Mouse (Mus musculus): ENCODE measurements around the gene Cbfa2t2.

The Cbfa2t2 gene

DNA sequence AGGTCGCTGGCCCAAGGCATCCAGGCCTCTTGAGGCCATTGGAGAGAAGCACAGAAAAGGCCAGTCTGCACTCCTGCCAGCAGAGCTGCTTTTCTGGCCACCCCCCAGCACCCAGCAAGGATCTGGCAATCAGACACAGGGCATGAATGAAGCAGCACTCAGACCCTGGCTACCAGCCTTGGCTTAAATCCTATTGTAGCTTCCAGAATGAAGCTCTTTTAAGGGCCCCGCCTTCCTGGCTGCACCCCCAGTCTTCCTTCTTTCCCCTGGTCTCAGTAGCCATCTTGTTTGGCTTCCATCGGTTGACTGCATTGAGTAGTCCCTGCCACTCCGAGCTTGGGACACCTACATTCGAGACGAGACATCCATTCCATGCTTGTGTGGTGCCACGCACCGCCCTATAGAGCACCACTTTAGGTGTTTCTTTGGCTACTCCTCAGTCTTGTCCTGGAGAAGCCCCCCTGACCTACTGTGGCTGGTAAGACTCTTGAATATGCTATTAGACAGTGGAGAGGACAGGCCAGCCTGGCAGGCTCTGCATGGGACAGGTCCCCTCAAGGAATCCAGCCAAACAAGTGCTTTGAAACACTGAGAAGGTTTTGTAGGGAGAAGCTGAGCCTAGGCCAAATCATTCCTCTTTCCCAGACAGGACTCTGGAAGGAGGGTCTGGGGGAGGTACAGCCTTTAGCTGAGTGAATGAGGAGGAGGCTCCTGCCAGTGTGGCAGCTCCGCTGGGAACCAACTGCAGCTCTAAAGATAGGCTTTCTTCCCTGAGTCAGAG lies 107.5 kb downstream of the Cbfa2t2 start:
- no peak for DNase-seq

DNA sequence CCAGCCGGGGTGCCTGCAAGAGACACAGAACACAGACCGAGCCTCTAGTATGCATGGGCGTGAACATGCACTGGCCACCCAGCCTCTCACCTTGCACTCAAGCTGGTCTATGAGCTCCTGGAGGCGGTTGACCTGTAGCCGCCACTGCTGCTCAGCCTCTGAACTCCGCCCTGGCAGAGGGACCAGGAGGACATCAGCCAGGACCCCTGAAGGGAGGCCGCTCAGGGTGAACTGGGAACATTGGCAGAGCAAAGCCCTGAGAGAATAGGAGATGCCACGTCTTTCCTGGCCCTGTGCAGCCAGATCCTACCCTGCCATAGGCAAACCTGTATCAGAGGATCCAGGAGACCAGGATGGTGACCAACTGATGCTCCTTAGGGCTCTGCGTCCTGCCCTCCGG lies 110.4 kb downstream of the Cbfa2t2 start, which contains the start of gene 1700003F12Rik:
TSS of gene 1700003F12Rik (plus strand) at position 375 of the 400 bp plus-strand sequence.
- DNase-seq: no peak

DNA sequence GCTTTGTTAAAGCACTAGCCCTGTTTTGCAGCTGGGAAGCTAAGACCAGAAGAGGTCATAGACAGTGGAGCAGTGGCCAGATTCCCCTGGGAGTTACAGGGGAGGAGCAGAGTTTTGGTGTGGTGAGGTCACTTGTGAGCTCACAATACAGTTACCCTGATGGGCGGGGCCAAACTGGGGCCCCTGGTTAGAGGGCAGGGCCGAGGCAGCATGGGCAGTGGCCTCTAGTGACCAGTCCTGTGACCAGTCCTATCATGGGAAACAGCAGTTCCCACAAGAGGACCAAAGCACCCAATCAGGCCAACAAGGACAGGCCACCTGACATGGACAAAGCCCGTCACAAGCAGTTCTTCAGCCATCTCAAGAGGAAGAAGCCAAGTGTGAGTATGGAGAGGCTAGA lies 112.4 kb downstream of the Cbfa2t2 start:
- no peak for DNase-seq

DNA sequence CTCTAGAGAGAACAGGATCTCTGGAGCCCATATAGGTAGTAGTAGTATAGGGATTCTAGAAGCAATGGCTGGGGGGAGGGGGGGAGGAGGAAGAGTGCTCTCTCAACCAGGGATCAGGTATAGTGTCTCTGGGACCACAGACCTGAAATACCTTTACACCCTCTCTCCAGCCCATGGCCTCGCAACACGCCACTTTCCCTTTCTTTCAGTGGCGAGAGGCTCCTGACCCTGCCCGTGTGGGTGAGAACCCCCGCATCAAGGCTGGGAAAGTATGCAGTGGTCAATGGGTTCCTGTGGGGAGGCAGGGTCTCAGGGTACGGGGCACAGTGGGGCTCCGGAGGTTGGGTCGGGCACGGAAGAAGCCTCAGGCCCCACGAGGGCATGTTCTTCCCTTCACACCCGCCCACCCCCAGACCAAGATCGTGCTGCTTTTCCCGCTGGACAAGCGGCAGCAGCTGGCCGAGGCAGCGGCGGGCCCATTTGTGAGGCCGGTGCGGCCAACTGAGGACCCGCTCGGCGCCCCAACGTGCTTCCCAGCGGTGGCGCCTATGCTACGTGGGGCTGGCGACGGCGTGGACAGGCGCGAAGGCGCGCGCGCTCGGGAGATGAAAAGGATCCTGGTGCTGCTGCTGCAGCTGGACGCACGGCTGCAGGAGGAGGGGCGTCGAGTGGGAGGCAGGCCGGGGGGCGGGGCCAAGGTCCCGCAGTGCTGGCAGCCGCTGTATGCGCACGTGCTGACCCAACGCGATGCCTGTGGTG lies 113.0 kb downstream of the Cbfa2t2 start:
- DNase-seq: peak; percentile 81

DNA sequence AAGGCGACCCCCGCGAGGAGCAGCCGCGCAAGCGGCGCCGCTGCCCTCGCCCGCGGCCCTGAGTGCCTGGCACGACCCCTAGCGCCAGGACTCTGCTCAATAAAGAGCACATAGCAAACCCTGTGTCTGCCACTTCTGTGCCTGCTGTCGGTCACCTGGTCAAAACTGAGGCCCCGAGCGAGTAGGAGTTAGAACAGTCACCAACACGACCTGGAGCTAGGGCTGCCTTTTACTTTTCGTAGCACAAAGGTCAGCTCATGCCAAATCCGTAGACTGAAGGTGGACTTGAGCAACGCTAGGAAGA lies 113.6 kb downstream of the Cbfa2t2 start:
- DNase-seq: no peak

DNA sequence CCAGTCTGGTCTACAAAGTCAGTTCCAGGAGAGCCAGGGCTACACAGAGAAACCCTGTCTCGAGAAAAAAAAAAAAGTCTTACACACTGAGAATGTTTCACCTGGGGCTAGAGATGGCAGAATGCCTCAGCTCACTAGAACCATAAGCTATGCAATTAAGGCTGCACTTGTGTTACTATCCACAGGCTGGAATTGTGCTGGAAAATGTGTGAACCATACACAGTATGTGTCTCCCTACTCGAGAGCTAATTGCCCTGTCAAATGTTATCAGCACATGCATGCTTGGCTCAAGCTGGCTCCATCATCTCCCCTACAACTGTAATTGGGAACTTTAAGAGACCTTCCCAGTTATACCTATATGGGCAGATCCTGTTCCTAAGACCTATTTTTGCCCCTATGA lies 114.7 kb downstream of the Cbfa2t2 start:
- no peak for DNase-seq

DNA sequence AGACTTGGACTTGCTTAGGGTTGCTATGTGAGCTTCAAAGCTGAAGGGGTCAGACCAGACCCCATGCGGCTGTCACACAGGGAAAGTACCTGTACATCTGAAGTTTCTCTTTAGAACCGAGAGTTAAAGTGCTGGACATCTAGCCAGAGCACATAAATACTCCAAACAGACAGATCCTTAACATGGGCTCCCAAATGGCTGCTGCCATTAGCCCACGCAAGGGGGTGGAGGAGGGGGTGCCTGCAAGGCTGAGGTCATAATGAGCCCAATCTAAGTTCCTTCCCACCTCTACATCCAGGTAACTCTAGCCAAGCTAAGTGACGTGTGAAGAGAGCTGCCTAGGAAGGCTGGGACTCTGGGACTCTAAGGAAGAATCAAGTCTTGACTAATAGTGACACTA lies 115.2 kb downstream of the Cbfa2t2 start, which contains the start of gene Actl10:
TSS of gene Actl10 (plus strand) at position 301 of the 400 bp plus-strand sequence.
- DNase-seq: no peak

DNA sequence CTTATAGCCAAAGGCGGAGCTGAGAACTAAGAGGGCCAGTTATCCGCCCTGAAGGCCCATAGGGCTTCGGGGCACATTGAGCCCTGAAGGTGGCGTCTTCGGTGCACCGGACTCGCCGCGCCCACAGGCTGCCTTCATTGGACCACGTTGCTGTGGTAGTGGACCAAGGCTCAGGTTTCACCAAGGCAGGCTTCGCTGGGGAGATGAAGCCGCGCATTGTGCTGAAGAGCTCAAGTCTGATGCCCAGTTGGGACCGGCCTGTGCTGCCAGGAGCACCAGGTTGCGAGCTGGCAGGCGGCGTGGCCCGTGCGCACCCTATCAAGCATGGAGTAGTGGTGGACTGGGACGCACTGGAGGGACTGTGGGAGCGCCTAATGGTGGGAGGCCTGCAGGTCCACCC lies 115.6 kb downstream of the Cbfa2t2 start:
- DNase-seq: no peak

DNA sequence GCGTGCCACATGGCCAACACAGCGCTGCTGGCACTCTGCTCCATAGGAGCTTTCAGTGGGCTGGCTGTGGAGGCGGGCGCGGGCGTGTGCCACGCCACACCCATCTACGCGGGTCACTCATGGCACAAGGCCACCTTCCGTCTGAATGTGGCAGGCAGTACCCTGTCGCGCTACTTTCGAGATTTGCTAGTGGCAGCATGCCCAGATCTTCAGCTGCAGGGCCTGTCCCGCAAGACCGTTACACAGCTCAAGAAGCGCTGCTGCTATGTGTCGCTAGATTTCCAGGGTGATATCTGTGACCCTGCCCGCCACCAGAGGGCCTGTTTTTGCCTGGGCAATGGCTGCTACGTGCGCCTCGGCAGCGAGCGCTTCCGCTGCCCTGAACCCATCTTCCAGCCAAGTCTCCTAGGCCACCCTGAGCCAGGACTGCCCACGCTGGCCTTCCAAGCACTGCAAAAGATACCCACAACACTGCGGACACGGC lies 116.2 kb downstream of the Cbfa2t2 start:
- peak; percentile 84 for DNase-seq

DNA sequence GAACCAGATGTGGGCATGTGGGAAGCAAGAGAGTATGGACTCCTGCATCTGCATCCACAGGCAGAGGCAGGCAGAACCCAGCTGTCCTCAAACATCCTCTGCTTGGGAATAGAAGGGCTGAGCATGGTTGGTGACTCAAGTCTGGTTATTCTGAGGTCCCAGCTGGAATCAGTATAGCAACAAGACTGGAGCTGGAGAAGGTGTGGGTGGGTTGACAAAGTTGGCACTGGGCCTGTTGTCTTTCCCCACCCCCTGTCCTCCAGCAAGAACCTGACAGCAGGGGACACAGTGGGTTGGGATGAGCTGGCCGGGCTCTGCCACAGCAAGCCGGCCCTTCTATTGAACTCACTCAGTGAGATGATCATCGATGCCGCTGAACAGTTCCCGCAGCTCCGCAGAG lies 119.0 kb downstream of the Cbfa2t2 start:
- no peak for DNase-seq

DNA sequence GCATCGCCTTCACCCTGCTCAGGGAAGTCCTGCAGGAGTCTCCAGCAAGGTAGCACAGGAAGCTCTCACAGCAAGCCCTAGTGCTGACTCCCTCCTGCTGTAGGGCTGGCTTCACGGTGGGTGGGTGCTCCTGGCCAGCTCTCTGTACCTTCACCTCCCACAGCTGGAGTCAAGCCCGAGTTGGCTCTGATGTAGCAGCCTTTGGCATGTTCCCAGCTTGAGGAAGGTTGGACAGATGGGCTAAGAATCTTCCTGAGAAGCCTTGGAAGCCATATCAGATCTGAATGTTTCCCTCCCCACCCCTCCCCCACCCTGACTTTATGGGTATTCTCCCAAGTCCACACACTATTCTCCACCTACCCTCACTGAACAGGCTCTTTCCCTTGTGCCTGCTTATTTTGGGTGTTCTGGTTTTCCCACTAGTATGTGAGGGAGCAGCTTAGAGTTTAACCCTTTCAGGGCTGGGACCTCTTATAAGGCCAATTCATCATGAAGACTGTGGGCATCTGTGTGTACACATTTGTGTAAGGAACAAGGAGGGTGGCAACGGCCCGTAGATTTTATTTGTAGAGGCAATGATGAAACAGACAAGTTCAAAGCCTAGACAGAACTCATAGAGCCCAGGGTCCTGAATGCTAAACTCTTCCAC lies 121.0 kb downstream of the Cbfa2t2 start:
- DNase-seq: peak; percentile 32

DNA sequence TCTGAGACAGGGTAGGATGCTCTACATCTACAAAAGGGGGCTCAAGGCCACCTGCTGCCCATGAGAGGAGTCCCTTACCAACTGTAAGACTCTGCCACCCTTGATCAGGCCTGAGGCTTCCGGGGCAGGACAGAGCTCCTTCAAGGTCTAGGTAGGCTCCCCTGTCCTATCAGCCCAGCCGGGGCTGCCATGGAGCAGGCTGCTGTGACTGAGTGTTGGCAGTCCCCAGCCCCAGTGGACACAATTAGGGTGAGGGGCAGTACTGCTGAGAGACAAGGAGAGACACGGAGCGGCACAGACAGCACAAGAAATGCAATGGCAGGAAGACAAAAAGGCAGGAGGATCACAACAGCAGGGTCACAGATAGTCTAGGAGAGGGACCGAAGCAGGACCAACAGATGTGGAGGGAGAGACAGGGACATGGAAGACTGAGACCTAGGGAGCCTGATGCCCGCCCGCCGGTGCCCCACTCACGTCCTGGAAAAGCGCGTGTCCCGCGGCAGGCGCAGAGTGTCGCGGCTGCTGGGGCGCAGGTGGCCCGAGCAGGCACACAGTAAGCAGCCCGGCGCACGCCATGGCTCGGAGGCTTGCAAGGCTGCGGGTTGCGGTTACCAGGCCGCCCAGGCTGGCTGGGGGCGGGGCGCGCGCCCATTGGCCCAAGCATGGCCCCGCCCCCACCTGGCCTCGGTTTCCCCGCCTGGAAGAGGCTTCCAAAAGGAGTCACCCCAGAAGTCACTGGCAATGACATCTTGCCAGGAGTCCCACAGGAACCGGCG lies 122.2 kb downstream of the Cbfa2t2 start, which contains the start of gene Necab3:
TSS of gene Necab3 (minus strand) at position 627 of the 776 bp plus-strand sequence.
- DNase-seq: peak; percentile 79

DNA sequence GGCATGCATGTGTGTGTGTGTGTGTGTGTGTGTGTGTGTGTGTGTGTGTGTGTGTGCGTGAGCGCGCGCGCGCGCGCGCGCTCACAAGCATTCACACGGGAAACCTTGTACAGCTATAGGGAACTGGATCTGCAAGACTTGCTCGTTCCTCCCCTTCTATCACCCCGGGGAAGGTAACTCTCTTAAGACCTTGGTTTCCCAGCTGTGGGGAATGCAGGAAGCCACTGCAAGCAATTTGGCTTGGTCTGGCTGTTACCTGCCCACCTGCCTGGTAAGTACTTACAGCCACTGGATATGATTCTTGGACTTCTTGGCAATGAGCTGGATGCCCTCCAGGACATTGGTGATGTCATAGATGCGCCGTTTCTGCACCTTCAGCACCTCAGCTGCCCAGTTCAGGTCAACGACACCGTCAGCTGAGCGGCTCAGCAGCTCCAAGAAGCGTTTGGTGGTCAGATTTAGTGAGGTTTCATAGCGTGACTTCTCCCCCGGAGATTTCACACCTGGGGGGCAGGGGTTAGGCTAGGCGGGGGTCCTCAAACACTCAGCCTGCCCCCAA lies 127.4 kb downstream of the Cbfa2t2 start:
- DNase-seq: no peak

DNA sequence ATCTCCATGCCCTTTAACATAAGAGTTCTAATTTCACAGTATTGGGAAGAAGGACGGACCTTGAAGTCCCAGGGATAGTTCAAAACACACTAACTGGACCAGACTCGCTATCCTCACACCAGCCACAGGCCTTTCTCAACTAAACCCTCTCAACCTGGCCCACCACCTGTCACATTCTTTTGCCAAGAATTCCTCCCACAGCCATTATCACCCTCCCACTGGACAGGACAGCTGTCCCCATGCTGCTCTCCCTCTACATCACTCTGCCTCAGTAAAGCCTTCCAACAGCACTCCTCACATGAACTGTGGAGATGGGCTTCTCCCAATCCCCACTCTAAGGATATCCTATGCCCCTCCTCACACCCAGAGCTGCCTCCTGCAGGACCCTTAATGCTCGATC lies 129.3 kb downstream of the Cbfa2t2 start:
- no peak for DNase-seq

DNA sequence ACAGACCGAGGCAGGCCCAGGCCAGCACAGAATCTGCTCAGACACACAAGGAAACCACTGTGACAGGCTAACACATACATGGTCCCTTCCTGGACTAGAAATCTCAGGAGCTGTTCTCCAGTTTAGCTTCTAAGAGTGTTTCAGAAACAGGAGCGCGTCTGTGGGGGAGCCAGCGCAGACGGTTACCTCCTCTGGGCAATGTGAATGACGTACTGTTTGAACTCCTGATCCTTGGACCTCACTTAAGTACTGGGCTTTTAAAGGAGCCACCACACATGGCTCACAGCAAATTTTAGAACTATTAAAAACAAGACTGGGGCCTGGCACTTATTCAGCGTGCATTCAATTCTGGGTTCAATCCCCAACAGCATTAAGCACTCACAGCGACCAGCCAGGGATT lies 130.4 kb downstream of the Cbfa2t2 start:
- DNase-seq: no peak

DNA sequence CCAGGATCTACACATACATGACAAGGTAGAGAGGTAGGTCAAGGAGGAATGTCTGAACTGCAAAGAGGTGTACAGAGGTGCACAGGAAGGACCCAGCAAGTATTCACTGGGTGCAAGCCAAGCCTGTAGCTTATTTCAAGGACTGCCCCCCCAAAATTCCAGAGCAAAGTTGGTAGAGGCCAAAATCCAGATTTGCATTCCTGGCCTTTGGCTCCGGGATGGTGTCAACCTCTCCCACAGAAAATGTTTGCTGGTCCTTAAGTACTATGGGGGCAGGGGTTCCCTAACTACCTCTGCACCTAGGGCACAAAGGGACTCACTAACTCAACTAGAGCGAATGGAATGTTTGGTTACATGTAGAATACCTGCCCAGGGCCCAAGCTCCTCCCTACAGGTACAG lies 131.5 kb downstream of the Cbfa2t2 start:
- DNase-seq: no peak

DNA sequence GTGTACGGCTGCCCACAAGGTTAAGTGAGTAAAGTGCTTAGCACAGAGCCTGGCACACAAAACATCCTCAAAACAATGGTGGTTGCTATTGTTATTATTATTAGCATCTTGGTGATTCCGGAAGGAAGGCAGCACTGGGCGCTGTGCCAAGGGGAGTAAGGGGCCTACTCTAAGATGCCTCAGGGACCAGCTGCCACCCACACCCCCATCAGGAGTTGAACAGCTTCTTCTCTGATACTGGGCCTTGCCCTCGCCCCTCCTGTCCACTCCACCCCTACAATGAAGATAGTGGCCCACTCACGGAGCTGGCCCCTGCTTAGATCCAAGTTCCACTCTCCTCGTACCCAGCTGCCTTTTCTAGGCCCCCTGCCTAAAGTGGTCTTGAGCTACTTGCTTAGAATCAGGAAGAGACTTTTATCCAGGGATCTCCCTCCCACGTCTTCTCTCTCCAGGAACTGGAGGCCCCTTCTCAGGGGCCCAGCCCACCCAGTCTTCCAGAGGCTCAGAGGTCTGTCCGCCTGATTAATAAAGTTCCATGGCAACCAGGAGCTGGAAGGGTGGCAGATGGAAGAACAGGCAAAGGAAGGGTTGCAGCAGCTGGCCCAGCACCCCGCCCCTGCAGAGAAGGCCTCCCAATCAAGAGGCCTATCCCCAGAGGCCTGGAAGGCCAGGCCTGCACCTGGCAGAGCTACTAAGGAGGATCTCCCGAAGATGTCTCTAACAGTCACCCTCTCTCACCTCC lies 132.2 kb downstream of the Cbfa2t2 start:
- DNase-seq: no peak

DNA sequence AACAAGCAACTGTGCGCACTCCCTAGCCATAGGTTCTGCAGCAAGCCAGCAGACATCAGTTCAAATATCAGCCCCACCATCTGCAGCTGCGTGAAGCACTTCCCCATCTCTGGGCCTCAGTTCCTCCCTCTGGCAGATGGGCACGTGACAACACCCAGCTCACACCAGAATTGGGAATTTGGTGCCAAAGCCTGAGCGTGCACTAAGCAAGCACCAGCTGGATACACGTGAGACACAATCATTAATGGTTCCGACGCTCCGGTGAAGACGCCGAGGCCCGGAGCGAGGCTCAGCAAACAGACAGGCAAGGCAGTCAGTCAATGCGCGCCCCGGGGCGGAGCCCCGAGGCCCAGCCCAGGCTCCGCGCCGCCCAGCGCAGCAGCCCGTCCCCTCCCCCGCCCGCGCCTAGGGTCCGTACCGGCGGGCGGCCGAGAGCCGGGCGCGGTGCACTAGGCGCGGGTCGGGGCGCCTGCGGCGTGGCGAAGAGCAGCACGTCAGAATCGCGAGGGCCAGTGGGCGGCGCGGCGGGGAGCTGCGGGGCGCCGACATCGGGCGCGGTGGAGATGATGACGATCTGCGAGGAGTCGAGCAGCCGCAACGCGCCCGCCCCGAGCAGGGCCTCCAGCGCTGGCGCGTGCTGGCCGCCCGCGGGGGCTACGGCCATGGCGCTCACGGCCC lies 132.9 kb downstream of the Cbfa2t2 start:
- DNase-seq: peak; percentile 76

DNA sequence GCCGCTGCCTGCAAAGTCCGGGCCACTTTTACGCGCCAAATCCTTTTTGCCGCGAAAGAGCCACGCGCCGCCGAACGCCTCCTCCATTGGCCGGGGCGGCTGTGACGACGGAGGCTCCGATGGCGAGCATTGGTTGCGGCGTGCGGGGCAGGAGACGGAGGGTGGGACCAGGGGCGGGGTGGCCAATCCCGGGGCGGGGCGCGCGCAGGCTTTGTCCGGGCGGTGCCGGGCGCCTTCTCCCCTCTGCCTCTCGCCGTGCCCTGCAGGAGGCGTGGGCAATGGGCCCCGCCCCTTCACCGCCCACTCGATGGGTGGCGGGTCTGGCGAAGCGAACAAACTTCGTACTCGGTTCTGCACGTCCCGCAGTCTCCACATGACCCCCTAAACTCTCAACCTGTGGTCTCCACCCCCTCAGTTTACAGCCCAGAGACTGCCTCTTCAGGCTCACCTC lies 133.6 kb downstream of the Cbfa2t2 start, which contains the start of gene E2f1:
TSS of gene E2f1 (minus strand) at position 57 of the 451 bp plus-strand sequence.
- peak; percentile 97 for DNase-seq

DNA sequence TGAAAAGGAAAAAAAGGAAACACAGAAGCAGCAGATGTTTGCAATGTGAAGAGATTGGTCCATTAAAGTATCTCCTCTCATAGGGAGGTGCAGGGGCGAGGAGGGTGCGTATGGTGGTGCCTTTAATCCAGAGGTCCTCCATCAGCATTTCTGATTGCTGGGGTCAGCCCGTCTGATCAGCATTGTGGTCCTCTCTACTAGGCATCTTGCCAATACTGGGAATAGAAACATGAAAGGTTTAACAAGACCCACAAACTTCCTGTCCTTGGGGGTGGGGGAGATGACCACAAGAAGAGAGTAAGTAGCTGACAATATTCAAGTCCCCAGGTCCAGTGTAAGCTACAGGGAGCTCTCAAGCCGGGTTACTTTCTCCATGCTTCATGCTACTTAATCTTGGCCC lies 134.4 kb downstream of the Cbfa2t2 start:
- no peak for DNase-seq

DNA sequence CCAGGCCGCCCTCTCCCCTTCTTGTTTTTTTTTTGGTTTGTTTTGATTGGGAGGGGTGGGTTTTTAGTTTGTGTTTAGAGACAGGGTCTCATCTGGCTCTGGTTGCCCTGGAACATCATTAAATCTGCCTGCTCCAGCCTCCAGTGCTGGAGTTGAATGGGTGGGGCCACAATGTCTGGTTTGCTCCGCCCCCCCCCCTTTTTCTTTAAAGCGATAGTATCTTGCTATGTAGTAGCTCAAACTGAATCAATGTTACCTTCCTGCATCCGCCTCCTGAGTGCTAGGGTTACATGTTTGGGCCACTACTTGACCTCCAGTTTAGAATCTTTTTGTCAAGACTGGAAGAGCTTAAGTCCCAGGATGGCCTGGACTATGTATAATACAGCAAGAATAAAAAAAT lies 135.0 kb downstream of the Cbfa2t2 start:
- DNase-seq: no peak
